Mouse (Mus musculus) hindbrain, embryonic 11.5 days (tissue): Measurements from ENCODE around the gene Olfr916. TPM values are rescaled to one million over a fixed set of nuclear protein-coding genes. Genes with fewer than 3 reads are reported as not detected.

Experiments used
- ATAC-seq: fragments of 200-750 bp; cut with Nextera tagmentation; 2 replicates; pipeline ENCODE4 v1.8.0; 2017; ENCODE audit warnings: mild to moderate bottlenecking, moderate TSS enrichment, moderate library complexity; ENCODE audit not compliant: low FRiP score
- DNase-seq: peaks from one replicate; pipeline ENCODE4 v3.0.0-alpha.2; 2015; ENCODE audit warnings: low spot score
- H3K27ac ChIP-seq: fragments of 300-500 bp; sonication (generic); 2 replicates; pipeline ENCODE4 v1.5.1; 2014; ENCODE audit warnings: mild to moderate bottlenecking, low read depth, low read length
- H3K27me3 ChIP-seq: fragments of 300-500 bp; sonication (generic); 2 replicates; pipeline ENCODE4 v1.6.1; 2014; ENCODE audit warnings: mild to moderate bottlenecking, low read length, moderate library complexity, mixed read lengths; ENCODE audit not compliant: control insufficient read depth, insufficient read depth
- H3K36me3 ChIP-seq: fragments of 300-500 bp; sonication (generic); 2 replicates; pipeline ENCODE4 v1.6.1; 2014; ENCODE audit warnings: mild to moderate bottlenecking, low read length, moderate library complexity, mixed read lengths; ENCODE audit not compliant: control insufficient read depth, insufficient read depth
- H3K4me1 ChIP-seq: fragments of 300-500 bp; sonication (generic); replicated peaks from 2 replicates; pipeline ENCODE4 v1.6.1; 2014; ENCODE audit warnings: low read length, mixed read lengths; ENCODE audit not compliant: control insufficient read depth, insufficient read depth
- H3K4me2 ChIP-seq: fragments of 300-500 bp; sonication (generic); replicated peaks from 2 replicates; pipeline ENCODE4 v1.6.1; 2014; ENCODE audit warnings: mild to moderate bottlenecking, low read depth, low read length
- H3K4me3 ChIP-seq: fragments of 300-500 bp; sonication (generic); 2 replicates; pipeline ENCODE4 v1.5.1; 2014; ENCODE audit warnings: low read depth, low read length
- H3K9ac ChIP-seq: fragments of 300-500 bp; sonication (generic); 2 replicates; pipeline ENCODE4 v1.6.1; 2014; ENCODE audit warnings: low read depth, low read length
- H3K9me3 ChIP-seq: fragments of 300-500 bp; sonication (generic); 2 replicates; pipeline ENCODE4 v1.6.1; 2016; ENCODE audit warnings: low read length; ENCODE audit not compliant: control insufficient read depth
- WGBS: fragments of 180-500 bp; shearing (Covaris S2); extraction: QIAGEN DNeasy Blood & Tissue Kit; methylation state at CpG from one replicate; pipeline ENCODE4 v1.1.7; 2014; 5-methylcytosine and 5-hydroxymethylcytosine counted together
- polyA plus RNA-seq: library from polyadenylated mRNA; unstranded; fragments of >200 nt; fragmentation: Nextera tagmentation; extraction: Ambion mirVana; gene quantifications from 2 replicates; pipeline ENCODE4 v1.2.1, GENCODE M21; 2014

Gene Olfr916
- not detected in 2 replicates for polyA plus RNA-seq

- 80% methylated on average over 1 of the region's 1 CpGs for WGBS
- ATAC-seq (no peak), DNase-seq (no peak)
- H3K4me2 ChIP-seq: no peak within 1 kb of the TSS
- no peak within 1 kb of the TSS for H3K9ac ChIP-seq
- no peaks in the 10 kb centered on the region for H3K27me3 ChIP-seq
- no peaks in the 10 kb centered on the region for H3K4me1 ChIP-seq
- H3K27ac ChIP-seq: no peak within 1 kb of the TSS
- H3K9me3 ChIP-seq: no peaks in the 10 kb centered on the region
- no peaks in the 10 kb centered on the region for H3K36me3 ChIP-seq
- no peak within 1 kb of the TSS for H3K4me3 ChIP-seq
Observed at GRCm38 (mm10) chr9:38659775-38660174, at the start of gene Olfr916. Gene Olfr916, minus strand, starts transcription at chr9:38659875.

- H3K27me3 ChIP-seq: no peaks in the 10 kb centered on the region
- H3K4me1 ChIP-seq: no peaks in the 10 kb centered on the region
- 79% methylated on average over 2 of the region's 2 CpGs for WGBS
- DNase-seq (no peak), ATAC-seq (no peak)
- H3K9me3 ChIP-seq: no peaks in the 10 kb centered on the region
- H3K36me3 ChIP-seq: no peaks in the 10 kb centered on the region
- H3K4me2 ChIP-seq: no peak within 1 kb of the TSS
- no peak within 1 kb of the TSS for H3K9ac ChIP-seq
- no peak within 1 kb of the TSS for H3K4me3 ChIP-seq
- H3K27ac ChIP-seq: no peak within 1 kb of the TSS
Observed at GRCm38 (mm10) chr9:38674501-38674900, 14.8 kb upstream of the Olfr916 start, which contains the start of gene Olfr918. Gene Olfr918, minus strand, starts transcription at chr9:38674601.

GRCm38 (mm10) chr9:38672887-38673286 lies 13.2 kb upstream of the Olfr916 start:
- DNase-seq (no peak), ATAC-seq (no peak)
- 81% methylated on average over 2 of the region's 2 CpGs for WGBS
- no peaks in the 10 kb centered on the region for H3K27me3 ChIP-seq
- H3K4me3 ChIP-seq: no peak overlapping the region
- no peaks in the 10 kb centered on the region for H3K4me1 ChIP-seq
- no peaks in the 10 kb centered on the region for H3K9me3 ChIP-seq
- H3K4me2 ChIP-seq: no peak overlapping the region
- no peak overlapping the region for H3K27ac ChIP-seq
- no peaks in the 10 kb centered on the region for H3K36me3 ChIP-seq
- H3K9ac ChIP-seq: no peak overlapping the region

- Histone ChIP-seq H3K9ac (no peak within 1 kb of the TSS), H3K27me3 (no peaks in the 10 kb centered on the region), H3K36me3 (no peaks in the 10 kb centered on the region), H3K4me3 (no peak within 1 kb of the TSS), H3K27ac (no peak within 1 kb of the TSS), H3K4me2 (no peak within 1 kb of the TSS), H3K4me1 (no peaks in the 10 kb centered on the region), H3K9me3 (no peaks in the 10 kb centered on the region)
- no peak for DNase-seq
- no peak for ATAC-seq
- 94% methylated on average over 1 of the region's 1 CpGs for WGBS
Observed at GRCm38 (mm10) chr9:38665742-38666141, 6.1 kb upstream of the Olfr916 start, which contains the start of gene Olfr917. Gene Olfr917, minus strand, starts transcription at chr9:38665842.

- H3K9me3 ChIP-seq: no peaks in the 10 kb centered on the region
- no peak overlapping the region for H3K4me3 ChIP-seq
- no peaks in the 10 kb centered on the region for H3K36me3 ChIP-seq
- no peaks in the 10 kb centered on the region for H3K27me3 ChIP-seq
- DNase-seq (no peak), ATAC-seq (no peak)
- no peak overlapping the region for H3K4me2 ChIP-seq
- WGBS: 83% methylated on average over 4 of the region's 4 CpGs
- H3K27ac ChIP-seq: no peak overlapping the region
- H3K4me1 ChIP-seq: no peaks in the 10 kb centered on the region
- no peak overlapping the region for H3K9ac ChIP-seq
Observed at GRCm38 (mm10) chr9:38632406-38632805, 27.3 kb downstream of the Olfr916 start.

Other genes starting within 250 kb of the Olfr916 start
- gene Olfr901, start 230.4 kb downstream of the Olfr916 start, polyA plus RNA-seq: not detected in 2 replicates
- gene Olfr902, start 212.2 kb downstream of the Olfr916 start, polyA plus RNA-seq: not detected in 2 replicates
- not detected in 2 replicates for gene Olfr904, start 196.7 kb downstream of the Olfr916 start, polyA plus RNA-seq
- not detected in 2 replicates for gene Olfr905, start 188.8 kb downstream of the Olfr916 start, polyA plus RNA-seq
- not detected in 2 replicates for gene Olfr906, start 172.8 kb downstream of the Olfr916 start, polyA plus RNA-seq
- not detected in 2 replicates for gene Olfr907, start 164.1 kb downstream of the Olfr916 start, polyA plus RNA-seq
- gene Olfr911-ps1, start 138.3 kb downstream of the Olfr916 start, polyA plus RNA-seq: not detected in 2 replicates
- gene Olfr910, start 122.0 kb downstream of the Olfr916 start, polyA plus RNA-seq: not detected in 2 replicates
- not detected in 2 replicates for gene Olfr912, start 79.7 kb downstream of the Olfr916 start, polyA plus RNA-seq
- gene Olfr913, start 67.1 kb downstream of the Olfr916 start, polyA plus RNA-seq: not detected in 2 replicates
- gene Olfr914, start 54.8 kb downstream of the Olfr916 start, polyA plus RNA-seq: not detected in 2 replicates
- gene Olfr917, start 6.0 kb upstream of the Olfr916 start, polyA plus RNA-seq: not detected in 2 replicates
- gene Olfr918, start 14.7 kb upstream of the Olfr916 start, polyA plus RNA-seq: not detected in 2 replicates
- not detected in 2 replicates for gene Olfr919, start 43.8 kb upstream of the Olfr916 start, polyA plus RNA-seq
- 9.9 and 11.1 TPM in 2 replicates for gene Vwa5a, start 58.4 kb upstream of the Olfr916 start, polyA plus RNA-seq
- 0.05 TPM in 1 of 2 replicates, not detected in the other for gene Olfr920, start 92.4 kb upstream of the Olfr916 start, polyA plus RNA-seq
- not detected in 2 replicates for gene Olfr921, start 113.2 kb upstream of the Olfr916 start, polyA plus RNA-seq
- not detected in 2 replicates for gene Olfr922, start 154.7 kb upstream of the Olfr916 start, polyA plus RNA-seq
- not detected in 2 replicates for gene Olfr923, start 166.7 kb upstream of the Olfr916 start, polyA plus RNA-seq
- gene Olfr924, start 184.6 kb upstream of the Olfr916 start, polyA plus RNA-seq: not detected in 2 replicates
- gene Olfr26, start 195.2 kb upstream of the Olfr916 start, polyA plus RNA-seq: not detected in 2 replicates
- gene Olfr926, start 217.3 kb upstream of the Olfr916 start, polyA plus RNA-seq: not detected in 2 replicates